Mouse (Mus musculus) liver, adult 2 months (tissue): ENCODE data around the gene Pygo2. TPM values are rescaled to one million over a fixed set of nuclear protein-coding genes. Genes with fewer than 3 reads are reported as not detected.

Experiments used
- DNase-seq: peaks from one replicate; pipeline ENCODE4 v3.0.0-alpha.2; 2011; ENCODE audit warnings: low read depth, low spot score; ENCODE audit errors: extremely low read depth
- H3K27ac ChIP-seq: fragments of 200-500 bp; replicated peaks from 2 replicates; pipeline ENCODE4 v1.5.1; 2012; ENCODE audit warnings: low read depth, mild to moderate bottlenecking, control low read depth, inconsistent platforms, low read length; ENCODE audit not compliant: insufficient read depth
- H3K27me3 ChIP-seq: fragments of 200-500 bp; 2 replicates; pipeline ENCODE4 v1.6.1; 2012; ENCODE audit warnings: mild to moderate bottlenecking, moderate library complexity, low read length, inconsistent platforms; ENCODE audit not compliant: control insufficient read depth, insufficient read depth
- H3K36me3 ChIP-seq: fragments of 200-500 bp; 2 replicates; pipeline ENCODE4 v1.6.1; 2012; ENCODE audit warnings: low read length, inconsistent platforms; ENCODE audit not compliant: control insufficient read depth, insufficient read depth
- H3K4me1 ChIP-seq: fragments of 200-500 bp; 2 replicates; pipeline ENCODE4 v1.6.1; 2011; ENCODE audit warnings: low read length; ENCODE audit not compliant: control insufficient read depth, insufficient read depth
- H3K4me3 ChIP-seq: fragments of 200-500 bp; 2 replicates; pipeline ENCODE4 v1.5.1; 2011; ENCODE audit warnings: low read depth, mild to moderate bottlenecking, control low read depth, low read length, moderate library complexity; ENCODE audit not compliant: insufficient read depth
- H3K79me2 ChIP-seq: fragments of 200-500 bp; 2 replicates; pipeline ENCODE4 v1.6.1; 2012; ENCODE audit warnings: inconsistent platforms, mild to moderate bottlenecking, low read length, moderate library complexity; ENCODE audit not compliant: control insufficient read depth, insufficient read depth
- H3K9ac ChIP-seq: fragments of 200-500 bp; 2 replicates; pipeline ENCODE4 v1.6.1; 2012; ENCODE audit warnings: low read depth, mild to moderate bottlenecking, control low read depth, inconsistent platforms, low read length
- CTCF ChIP-seq: fragments of 200-500 bp; IDR thresholded peaks from 2 replicates; pipeline ENCODE4 v1.5.1; 2011; ENCODE audit warnings: low read depth, low read length, control low read depth
- POLR2A ChIP-seq: fragments of 200-500 bp; IDR thresholded peaks from 2 replicates; pipeline ENCODE4 v1.6.1; 2011; ENCODE audit warnings: low read length, control low read depth; ENCODE audit not compliant: insufficient read depth; ENCODE audit errors: extremely low read depth
- WGBS: fragments of 180-500 bp; shearing (Covaris S2); methylation state at CpG from one replicate; pipeline ENCODE4 v1.1.7; 2018; 5-methylcytosine and 5-hydroxymethylcytosine counted together
- polyA plus RNA-seq: library from polyadenylated mRNA; depleted of rRNA; stranded (reverse); fragments of >200 nt; gene quantifications from 2 replicates; pipeline ENCODE4 v1.2.3, GENCODE M21; 2012; rRNA removed
- total RNA-seq: library from RNA; depleted of rRNA; stranded (reverse); fragments of >200 nt; gene quantifications from 2 replicates; pipeline ENCODE4 v1.2.3, GENCODE M21; 2014; rRNA removed

The Pygo2 gene
- total and polyA plus RNA-seq, 2 experiments, result 4.4 to 26.5 TPM

DNA sequence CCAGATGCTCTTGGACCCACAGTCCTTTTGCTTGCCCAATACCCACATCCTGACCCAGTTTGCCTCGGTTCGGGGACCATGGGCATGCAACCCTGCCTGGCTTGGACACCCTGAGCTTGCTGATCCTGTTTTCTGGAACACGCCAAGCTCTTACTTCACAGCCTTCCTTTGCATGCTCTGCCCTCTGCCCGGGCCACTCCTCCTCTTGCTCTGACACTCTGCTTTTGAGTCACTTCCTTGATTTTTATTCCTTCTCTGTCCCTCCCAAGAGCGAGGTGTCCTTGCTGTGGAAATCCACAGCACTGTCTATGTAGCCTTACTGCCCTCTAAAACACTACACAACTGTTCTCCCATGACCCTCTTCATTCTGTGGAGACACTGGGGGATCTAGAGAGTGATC lies 52.2 kb downstream of the Pygo2 start:
- Histone ChIP-seq H3K27ac (no peak overlapping the region), H3K27me3 (no peaks in the 10 kb centered on the region), H3K79me2 (no peaks in the 10 kb centered on the region), H3K36me3 (no peaks in the 10 kb centered on the region), H3K9ac (no peak overlapping the region), H3K4me1 (no peaks in the 10 kb centered on the region), H3K4me3 (no peak overlapping the region)
- DNase-seq, result no peak
- 64% methylated on average over 5 of the region's 5 CpGs for WGBS
- TF ChIP-seq CTCF (no peak), POLR2A (no peak)

Other genes starting within 250 kb of the Pygo2 start
- gene Fam189b, start 247.1 kb upstream of the Pygo2 start, total RNA-seq, result 0.09 and 0.54 TPM in 2 replicates
- gene Fam189b, start 247.1 kb upstream of the Pygo2 start, polyA plus RNA-seq, result 1.8 and 4.1 TPM in 2 replicates
- gene Gba, start 227.3 kb upstream of the Pygo2 start, total RNA-seq, result 24.1 and 32.7 TPM in 2 replicates
- gene Gba, start 227.3 kb upstream of the Pygo2 start, polyA plus RNA-seq, result 33.2 and 36.6 TPM in 2 replicates
- gene Thbs3, start 215.0 kb upstream of the Pygo2 start, total RNA-seq, result 0.92 and 1.4 TPM in 2 replicates
- gene Thbs3, start 215.0 kb upstream of the Pygo2 start, polyA plus RNA-seq, result 0.85 and 1.2 TPM in 2 replicates
- 105 and 122 TPM in 2 replicates for gene Mtx1, start 203.1 kb upstream of the Pygo2 start, total RNA-seq
- gene Mtx1, start 203.1 kb upstream of the Pygo2 start, polyA plus RNA-seq, result 167 and 187 TPM in 2 replicates
- gene Muc1, start 201.2 kb upstream of the Pygo2 start, total RNA-seq, result 0.60 and 1.7 TPM in 2 replicates
- 1.3 and 1.7 TPM in 2 replicates for gene Muc1, start 201.2 kb upstream of the Pygo2 start, polyA plus RNA-seq
- gene Krtcap2, start 184.2 kb upstream of the Pygo2 start, total RNA-seq, result 45.1 and 60.3 TPM in 2 replicates
- gene Krtcap2, start 184.2 kb upstream of the Pygo2 start, polyA plus RNA-seq, result 157 and 197 TPM in 2 replicates
- gene Trim46, start 183.9 kb upstream of the Pygo2 start, total RNA-seq, result 0.07 and 0.18 TPM in 2 replicates
- 0.16 and 0.25 TPM in 2 replicates for gene Trim46, start 183.9 kb upstream of the Pygo2 start, polyA plus RNA-seq
- gene Dpm3, start 170.9 kb upstream of the Pygo2 start, total RNA-seq, result 102 and 131 TPM in 2 replicates
- gene Dpm3, start 170.9 kb upstream of the Pygo2 start, polyA plus RNA-seq, result 243 and 245 TPM in 2 replicates
- 6.4 and 7.0 TPM in 2 replicates for gene Slc50a1, start 159.6 kb upstream of the Pygo2 start, total RNA-seq
- gene Slc50a1, start 159.6 kb upstream of the Pygo2 start, polyA plus RNA-seq, result 36.3 and 41.2 TPM in 2 replicates
- 22.1 and 35.2 TPM in 2 replicates for gene Efna1, start 149.1 kb upstream of the Pygo2 start, total RNA-seq
- 73.1 and 73.4 TPM in 2 replicates for gene Efna1, start 149.1 kb upstream of the Pygo2 start, polyA plus RNA-seq
- not detected in 2 replicates for gene Efna3, start 107.2 kb upstream of the Pygo2 start, total RNA-seq
- gene Efna3, start 107.2 kb upstream of the Pygo2 start, polyA plus RNA-seq, result not detected in 2 replicates
- not detected in 2 replicates for gene Efna4, start 92.2 kb upstream of the Pygo2 start, total RNA-seq
- gene Efna4, start 92.2 kb upstream of the Pygo2 start, polyA plus RNA-seq, result 0.06 and 0.27 TPM in 2 replicates
- gene Adam15, start 80.2 kb upstream of the Pygo2 start, total RNA-seq, result 1.4 and 2.6 TPM in 2 replicates
- 4.7 and 5.4 TPM in 2 replicates for gene Adam15, start 80.2 kb upstream of the Pygo2 start, polyA plus RNA-seq
- not detected in 2 replicates for gene Dcst2, start 68.2 kb upstream of the Pygo2 start, total RNA-seq
- 0.05 TPM in 1 of 2 replicates, not detected in the other for gene Dcst2, start 68.2 kb upstream of the Pygo2 start, polyA plus RNA-seq
- gene Dcst1, start 65.0 kb upstream of the Pygo2 start, total RNA-seq, result not detected in 2 replicates
- gene Dcst1, start 65.0 kb upstream of the Pygo2 start, polyA plus RNA-seq, result 0.04 TPM in 1 of 2 replicates, not detected in the other
- gene Zbtb7b, start 35.4 kb upstream of the Pygo2 start, total RNA-seq, result 28.9 and 31.9 TPM in 2 replicates
- gene Zbtb7b, start 35.4 kb upstream of the Pygo2 start, polyA plus RNA-seq, result 85.0 and 87.2 TPM in 2 replicates
- not detected in 2 replicates for gene Lenep, start 27.4 kb upstream of the Pygo2 start, total RNA-seq
- gene Lenep, start 27.4 kb upstream of the Pygo2 start, polyA plus RNA-seq, result not detected in 2 replicates
- gene Flad1, start 18.3 kb upstream of the Pygo2 start, total RNA-seq, result 29.0 and 33.0 TPM in 2 replicates
- gene Flad1, start 18.3 kb upstream of the Pygo2 start, polyA plus RNA-seq, result 62.6 and 67.3 TPM in 2 replicates
- 3.0 and 6.0 TPM in 2 replicates for gene Cks1b, start 11.8 kb upstream of the Pygo2 start, total RNA-seq
- 7.9 and 11.0 TPM in 2 replicates for gene Cks1b, start 11.8 kb upstream of the Pygo2 start, polyA plus RNA-seq
- gene Shc1, start 11.8 kb upstream of the Pygo2 start, total RNA-seq, result 37.7 and 42.0 TPM in 2 replicates
- 56.8 and 57.4 TPM in 2 replicates for gene Shc1, start 11.8 kb upstream of the Pygo2 start, polyA plus RNA-seq
- gene Pbxip1, start 6.5 kb downstream of the Pygo2 start, total RNA-seq, result 5.7 and 5.9 TPM in 2 replicates
- gene Pbxip1, start 6.5 kb downstream of the Pygo2 start, polyA plus RNA-seq, result 6.6 and 9.1 TPM in 2 replicates
- 79.5 and 112 TPM in 2 replicates for gene Pmvk, start 24.3 kb downstream of the Pygo2 start, total RNA-seq
- gene Pmvk, start 24.3 kb downstream of the Pygo2 start, polyA plus RNA-seq, result 82.1 and 108 TPM in 2 replicates
- under 0.01 and 0.13 TPM in 2 replicates for gene Kcnn3, start 90.0 kb downstream of the Pygo2 start, total RNA-seq
- 0.06 TPM in 1 of 2 replicates, not detected in the other for gene Kcnn3, start 90.0 kb downstream of the Pygo2 start, polyA plus RNA-seq